Mouse (Mus musculus): ENCODE results near the gene Llcfc1.
A peak's percentile ranks its signal among the peaks of the same experiment; 100 is the strongest.

Gene Llcfc1

DNA sequence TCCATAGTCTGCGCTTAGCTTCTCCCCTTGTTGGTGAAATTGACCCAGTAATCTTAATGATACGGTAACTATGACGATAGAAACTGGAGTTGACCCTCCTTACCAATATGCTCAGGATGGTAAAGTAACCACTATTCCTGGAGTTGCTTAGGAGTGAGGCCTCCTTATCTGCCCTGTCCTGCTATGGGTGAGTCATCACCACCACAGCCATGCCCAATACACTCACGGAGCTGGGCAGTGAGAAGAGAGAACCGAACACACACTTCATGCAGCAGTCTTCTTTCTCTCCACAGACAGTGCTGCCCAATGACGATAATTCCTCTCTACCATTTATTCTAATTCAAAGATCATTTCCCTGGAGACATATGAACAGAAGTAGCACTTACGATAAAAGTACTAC is 22.0 kb downstream of the Llcfc1 start:
- no peak for DNase-seq

DNA sequence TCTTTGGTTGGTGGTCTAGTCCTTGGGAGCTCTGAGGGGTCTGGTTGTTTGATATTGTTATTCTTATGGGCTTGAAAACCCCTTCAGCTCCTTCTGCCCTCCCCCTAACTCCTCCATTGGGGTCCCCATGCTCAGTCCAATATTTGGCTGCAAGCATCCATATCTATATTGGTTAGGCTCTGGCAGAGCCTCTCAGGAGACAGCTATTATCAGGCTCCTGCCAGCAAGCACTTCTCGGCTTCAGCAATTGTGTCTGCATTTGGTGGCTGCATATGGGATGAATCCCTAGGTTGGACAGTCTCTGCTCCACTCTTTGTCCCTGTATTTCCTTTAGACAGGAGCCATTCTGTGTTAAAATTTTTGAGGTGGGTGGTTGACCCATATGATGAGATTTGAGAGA is 26.1 kb downstream of the Llcfc1 start:
- no peak for DNase-seq

DNA sequence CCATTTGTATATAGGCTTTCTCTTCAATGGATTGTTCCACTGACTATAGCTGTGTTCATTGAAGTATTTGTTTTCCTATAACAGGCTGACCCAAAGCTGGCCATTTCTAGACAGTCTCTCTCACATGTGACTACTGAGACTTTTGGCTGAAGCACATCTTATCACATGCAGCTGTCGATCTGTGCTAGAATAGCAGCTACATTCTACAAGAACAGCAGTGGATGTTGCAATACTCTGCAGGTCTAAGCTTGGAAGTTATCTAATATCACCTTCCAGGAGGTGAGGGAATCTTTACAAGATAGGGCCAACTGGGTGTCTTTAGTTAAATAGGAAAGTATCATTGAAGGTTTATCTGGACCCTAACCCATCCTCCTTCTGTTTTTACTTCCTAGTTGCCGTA is 37.2 kb downstream of the Llcfc1 start:
- DNase-seq = no peak

DNA sequence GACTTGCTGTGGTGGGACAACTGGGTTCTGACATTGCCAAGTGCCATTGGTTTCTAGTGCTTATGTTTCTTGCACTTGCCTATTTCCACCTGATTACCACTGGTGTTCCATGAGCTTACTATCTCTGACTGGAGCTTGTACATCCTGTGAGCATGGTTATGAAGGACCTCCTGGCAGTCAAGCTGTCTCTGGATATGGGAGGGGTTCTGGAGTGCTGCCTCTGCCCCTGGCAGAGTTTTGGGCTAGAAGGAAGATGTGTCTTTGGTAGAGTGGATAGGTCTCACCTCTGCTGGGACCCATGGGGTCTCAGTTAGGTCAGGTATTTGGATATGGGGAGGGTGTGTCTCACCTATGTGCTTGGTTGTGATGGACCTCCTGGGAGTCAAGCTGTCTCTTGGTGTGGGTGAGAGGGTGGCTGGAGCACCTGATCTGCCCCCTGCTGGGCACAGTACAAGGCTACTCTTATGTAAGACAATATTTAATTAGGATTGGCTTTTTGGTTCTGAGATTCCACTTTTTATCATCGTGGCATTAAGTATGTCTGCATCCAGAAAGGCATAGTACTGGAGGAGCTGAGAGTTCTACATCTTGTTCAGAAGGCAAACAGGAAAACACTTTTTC is 43.9 kb downstream of the Llcfc1 start:
- peak; percentile 9 to 14 for DNase-seq

- no peak for DNase-seq
These were observed 50.7 kb downstream of the Llcfc1 start for GRCm38 (mm10) chr6:41734719-41735470.

Data from thymus, adult 18-20 months (tissue).